Mouse (Mus musculus) gastrocnemius, postnatal 14 days (tissue): Measurements from ENCODE around the gene Yaf2. TPM values are rescaled to one million over a fixed set of nuclear protein-coding genes. Genes with fewer than 3 reads are reported as not detected.

Experiments
- DNase-seq: peaks from one replicate; pipeline ENCODE4 v3.0.0; 2021; ENCODE audit warnings: mixed read lengths
- intact Hi-C: fragments of 180-260 bp; cut with DNase I; formaldehyde crosslinking; loops from one replicate; pipeline ENCODE4 v1.15.1; 2025; ENCODE audit warnings: low total_unique reads
- total RNA-seq, 2 experiments: library from RNA; stranded (reverse); gene quantifications; 2 replicates each; pipeline ENCODE4 v1.2.3; 2021

Gene Yaf2
- total RNA-seq, 2 experiments from 2014 or later, result 10.9 to 14.1 TPM

DNA sequence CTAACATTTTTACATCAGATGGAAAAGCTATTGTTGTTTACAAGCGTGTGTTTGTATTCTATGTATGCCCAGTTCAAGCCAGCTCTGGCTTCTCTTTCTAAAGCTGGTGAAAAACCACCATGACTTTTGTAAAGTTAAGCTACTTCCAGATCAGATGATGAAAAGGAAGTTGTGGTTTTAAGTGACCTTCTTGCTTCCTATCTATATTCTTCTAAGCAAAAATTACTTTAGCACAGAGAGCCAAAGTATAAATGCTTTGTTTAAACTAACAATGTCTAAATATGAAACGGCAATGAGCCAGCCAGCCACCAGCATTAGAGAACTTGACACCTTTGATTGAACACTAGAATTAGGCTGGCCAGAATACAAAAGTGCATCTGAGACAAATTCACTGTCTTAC lies 38.5 kb downstream of the Yaf2 start:
- no peak for DNase-seq
- intact Hi-C loops, result no loop called here

DNA sequence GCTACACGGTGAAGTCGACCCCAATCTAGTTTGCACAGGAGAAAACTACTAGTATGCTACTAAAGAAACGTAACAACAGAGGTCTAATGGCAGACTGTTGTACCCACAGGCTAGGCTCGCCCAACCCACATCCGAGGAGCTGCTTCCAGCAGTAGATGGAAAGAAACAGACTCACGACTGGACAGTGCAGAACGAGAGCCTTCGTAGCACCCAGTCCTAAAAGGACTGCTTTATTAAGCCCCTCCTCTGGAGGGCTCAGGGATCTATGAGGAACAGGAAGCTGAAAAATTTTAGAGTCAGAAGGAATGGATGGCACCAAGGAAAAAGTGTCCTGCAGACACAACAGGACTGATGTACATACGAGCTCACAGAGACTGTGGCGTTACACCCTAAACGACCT lies 42.3 kb downstream of the Yaf2 start:
- no peak for DNase-seq
- intact Hi-C loops, result no loop called here

GRCm38 (mm10) chr15:93288321-93288720 lies 48.4 kb downstream of the Yaf2 start:
- no peak for DNase-seq
- intact Hi-C loops, result no loop called here

GRCm38 (mm10) chr15:93287628-93288027 lies 49.1 kb downstream of the Yaf2 start:
- DNase-seq, result no peak
- intact Hi-C loops, result no loop called here

GRCm38 (mm10) chr15:93285244-93285643 lies 51.5 kb downstream of the Yaf2 start:
- intact Hi-C loops, result no loop called here
- peak; percentile 57 for DNase-seq

DNA sequence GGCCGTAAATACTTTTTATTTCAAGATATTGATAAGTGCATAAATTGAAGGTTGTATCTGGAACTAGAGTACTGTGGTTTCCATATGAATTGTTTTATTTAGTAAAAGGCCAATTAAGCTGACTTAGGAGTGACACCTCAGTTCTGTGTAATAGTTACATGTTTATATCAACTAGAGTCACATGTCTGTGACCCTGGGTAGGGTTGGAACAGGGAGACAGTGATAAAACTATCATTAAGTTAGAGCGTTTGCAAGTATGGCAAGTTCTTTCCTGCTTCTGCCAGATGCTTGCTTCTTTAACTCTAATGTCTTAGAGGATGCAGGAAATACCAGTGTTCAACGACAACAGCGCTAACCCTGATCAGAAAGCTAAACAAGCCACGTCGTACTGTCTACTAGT lies 52.4 kb downstream of the Yaf2 start:
- intact Hi-C loops, result no loop called here

DNA sequence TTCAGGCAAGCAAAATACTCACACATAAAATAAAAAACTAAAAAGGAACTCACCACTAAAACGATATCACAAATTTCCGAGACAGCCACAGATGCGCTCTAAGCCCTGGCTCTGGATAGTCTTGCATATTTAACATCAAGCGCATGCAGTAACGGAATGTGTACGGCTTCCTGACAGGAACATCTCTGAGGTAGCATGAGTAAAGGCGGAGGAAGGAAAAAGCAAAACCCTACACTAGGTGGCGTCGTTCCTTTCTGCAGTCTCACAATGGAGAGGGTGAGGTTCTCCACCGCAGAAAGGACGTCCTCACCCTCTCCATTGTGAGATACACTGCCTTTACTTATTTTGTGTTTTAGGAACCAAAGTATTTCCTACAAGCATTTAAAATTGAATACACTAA lies 53.4 kb downstream of the Yaf2 start:
- no peak for DNase-seq
- intact Hi-C loops, result no loop called here

More for the DNA sequence above, 52.4 kb downstream of the Yaf2 start:
- no peak for DNase-seq

DNA sequence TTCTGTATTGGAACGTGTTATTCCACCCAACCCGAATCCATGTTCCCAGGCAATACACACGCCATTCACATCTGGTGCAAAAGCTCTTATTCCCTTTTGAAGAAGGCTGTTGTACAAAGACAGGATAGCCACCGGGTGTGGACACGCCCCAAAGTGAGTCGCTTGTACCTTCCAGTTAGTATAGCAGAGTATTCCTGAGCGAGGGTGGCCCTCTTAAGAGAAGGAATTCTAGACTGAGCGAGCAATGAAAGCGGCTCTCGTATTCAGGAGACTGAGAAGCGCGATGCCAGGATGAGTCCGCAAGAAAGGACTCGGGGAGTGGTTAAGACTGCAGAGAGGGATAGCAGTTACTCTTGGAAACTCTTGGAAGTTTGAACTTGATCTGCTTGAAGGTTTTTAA lies 60.5 kb downstream of the Yaf2 start:
- intact Hi-C loops, result no loop called here
- no peak for DNase-seq

DNA sequence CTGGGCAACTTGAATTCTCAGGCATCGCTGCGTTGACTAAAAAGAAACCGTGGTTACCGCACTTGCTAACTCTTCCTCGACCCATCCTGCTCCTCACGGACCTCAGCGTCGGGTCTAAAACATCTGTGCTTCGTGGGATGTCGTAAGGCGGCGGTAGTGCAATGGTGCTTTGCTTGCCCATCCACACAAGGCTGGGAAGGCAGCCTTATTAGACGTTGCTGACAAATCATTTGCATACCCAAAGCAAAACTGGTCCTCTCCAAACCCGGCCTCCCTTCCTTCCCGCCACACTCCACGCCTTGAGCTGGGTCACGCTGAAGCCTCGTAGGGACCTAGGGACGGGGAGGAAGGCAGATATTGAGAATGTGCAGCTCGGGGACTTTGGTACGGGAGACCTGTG lies 61.1 kb downstream of the Yaf2 start:
- peak; percentile 19 for DNase-seq
- intact Hi-C loops, result no loop called here

DNA sequence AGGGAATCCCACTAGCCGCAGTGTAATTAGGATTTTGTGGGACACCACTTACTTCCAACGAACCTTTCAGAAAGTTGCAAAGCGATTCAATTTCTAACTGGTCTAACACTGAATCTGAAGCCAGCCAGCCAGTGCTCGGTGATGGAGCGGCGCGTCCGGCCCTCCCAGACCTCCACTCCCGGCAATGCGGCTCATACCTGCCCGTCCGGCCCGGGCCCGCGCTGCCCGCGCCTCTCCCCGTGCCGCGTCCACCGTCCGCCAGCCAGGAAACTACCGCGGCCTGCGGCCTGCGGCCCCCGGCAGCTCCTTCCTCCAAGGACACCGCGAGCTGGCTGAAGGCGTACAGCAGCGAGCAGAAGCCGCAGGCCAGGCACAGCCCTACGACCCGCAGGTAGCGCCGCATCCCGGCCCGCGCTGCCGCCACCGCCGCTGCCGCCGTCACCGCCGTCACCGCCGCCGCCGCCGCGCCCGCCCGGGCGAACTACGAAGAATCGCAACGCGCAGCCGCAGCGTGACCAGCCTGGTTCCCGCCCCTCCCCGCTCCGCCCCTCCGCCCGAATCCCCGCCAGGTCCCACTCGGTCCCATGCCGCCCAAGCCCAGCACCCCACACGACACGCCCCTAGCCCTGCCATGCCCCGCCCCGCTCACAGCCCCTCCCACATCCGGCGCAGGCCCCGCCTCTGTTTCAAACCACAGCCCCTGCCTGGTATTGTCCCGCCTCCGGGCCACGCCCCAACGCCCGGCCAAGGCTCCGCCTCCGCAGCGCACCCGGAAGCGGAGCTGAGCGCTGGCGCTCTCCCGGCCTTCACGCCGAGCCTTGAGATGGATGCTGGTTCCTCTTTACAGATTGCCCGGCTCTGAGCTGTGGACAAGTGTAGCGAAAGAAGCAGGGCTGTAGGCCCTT lies 61.8 kb downstream of the Yaf2 start, which contains the start of gene Gxylt1:
TSS of gene Gxylt1 (minus strand) at position 501 of the 905 bp plus-strand sequence.
- intact Hi-C loops, result no loop called here

GRCm38 (mm10) chr15:93273788-93274678 lies 62.7 kb downstream of the Yaf2 start:
- intact Hi-C loops, result no loop called here
- no peak for DNase-seq

More for the DNA sequence above, 61.8 kb downstream of the Yaf2 start, which contains the start of gene Gxylt1:
- peak; percentile 100 for DNase-seq

- intact Hi-C loops, result no loop called here
- no peak for DNase-seq
Measured at GRCm38 (mm10) chr15:93272948-93273347, 63.8 kb downstream of the Yaf2 start.

- DNase-seq, result no peak
- intact Hi-C loops, result no loop called here
Measured at GRCm38 (mm10) chr15:93270289-93270855, 66.4 kb downstream of the Yaf2 start.

- intact Hi-C loops, result loop anchor here (10.0 kb wide), 3 partner anchors 65 to 945 kb away; partner anchors contain the start of gene Yaf2
- no peak for DNase-seq
Measured at GRCm38 (mm10) chr15:93269572-93269971, 67.2 kb downstream of the Yaf2 start.

DNA sequence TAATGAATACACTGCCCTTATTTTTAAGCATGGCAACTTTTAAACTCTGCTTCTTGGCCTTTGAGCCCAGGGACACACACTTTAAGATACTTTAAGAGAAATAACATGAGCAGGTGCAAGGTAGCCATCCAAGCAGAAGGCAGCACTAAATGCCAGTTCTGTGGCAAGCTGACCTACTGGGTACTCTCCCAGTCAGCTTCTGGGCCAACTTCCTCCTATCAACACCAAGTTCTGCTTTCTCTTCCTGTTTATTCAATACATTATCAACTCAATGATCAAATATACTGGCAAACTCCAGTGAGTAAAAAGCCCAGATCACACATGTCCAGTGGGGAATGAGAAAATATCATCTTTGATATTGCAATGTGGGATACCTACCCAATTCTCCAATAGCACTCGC lies 68.7 kb downstream of the Yaf2 start:
- no peak for DNase-seq
- intact Hi-C loops, result loop anchor here (10.0 kb wide), 3 partner anchors 67 to 947 kb away; partner anchors contain the start of gene Yaf2

- no peak for DNase-seq
Measured at GRCm38 (mm10) chr15:93267479-93267878, 69.3 kb downstream of the Yaf2 start.

DNA sequence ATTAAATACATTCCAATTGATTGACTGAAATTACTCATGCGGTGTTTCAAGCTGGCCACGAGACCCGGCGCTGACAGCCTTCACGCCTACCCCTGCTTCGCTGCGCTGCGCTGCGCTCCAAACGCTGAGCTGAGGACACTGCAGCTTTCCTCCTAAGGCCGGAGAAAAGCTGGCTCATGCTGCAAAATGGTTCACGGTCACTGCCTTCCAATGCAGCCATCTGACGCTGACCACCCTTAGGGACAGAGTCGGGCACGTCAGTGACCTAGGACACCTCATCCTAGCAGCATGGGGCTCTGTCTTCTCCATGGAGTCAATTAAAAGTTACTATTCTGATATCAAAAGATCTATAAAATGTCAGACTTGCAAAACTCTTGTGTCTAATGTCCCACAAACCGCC lies 70.4 kb downstream of the Yaf2 start:
- intact Hi-C loops, result loop anchor here (10.0 kb wide), 3 partner anchors 68 to 948 kb away; partner anchors contain the start of gene Yaf2
- DNase-seq, result no peak

More at GRCm38 (mm10) chr15:93267479-93267878, 69.3 kb downstream of the Yaf2 start:
- intact Hi-C loops, result loop anchor here (10.0 kb wide), 3 partner anchors 67 to 947 kb away; partner anchors contain the start of gene Yaf2

GRCm38 (mm10) chr15:93265728-93266127 lies 71.0 kb downstream of the Yaf2 start:
- intact Hi-C loops, result loop anchor here (2.0 to 10.0 kb wide), 4 partner anchors 69 to 949 kb away; partner anchors contain the start of gene Yaf2
- peak; percentile 30 for DNase-seq

DNA sequence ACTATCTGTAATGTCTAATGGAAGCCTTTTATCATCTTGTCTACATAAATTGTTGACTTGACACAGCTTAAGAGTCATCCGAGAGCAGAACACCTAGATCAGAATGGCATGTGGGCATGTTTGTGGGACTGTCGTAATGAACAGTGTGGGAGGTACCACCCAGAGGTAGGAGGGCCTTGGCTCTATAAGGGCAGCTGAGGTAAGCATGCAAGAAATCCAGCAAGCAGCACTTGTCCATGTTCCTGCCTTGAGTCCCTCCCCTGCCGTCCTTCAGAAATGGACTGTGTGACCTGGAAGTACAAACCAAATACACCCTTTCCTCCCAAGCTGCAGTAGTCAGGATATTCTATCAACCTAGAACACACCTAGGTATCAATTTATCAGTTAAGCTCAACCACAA lies 71.5 kb downstream of the Yaf2 start:
- intact Hi-C loops, result loop anchor here (2.0 to 10.0 kb wide), 4 partner anchors 70 to 950 kb away; partner anchors contain the start of gene Yaf2
- DNase-seq, result no peak
